Mouse (Mus musculus) telencephalon, adult 2 months (tissue): ENCODE data around the gene Tlr8.

ENCODE experiments used
- DNase-seq: peaks from one replicate; pipeline ENCODE4 v3.0.0-alpha.2; 2011; ENCODE audit warnings: low read depth, low spot score

Tlr8 gene

DNA sequence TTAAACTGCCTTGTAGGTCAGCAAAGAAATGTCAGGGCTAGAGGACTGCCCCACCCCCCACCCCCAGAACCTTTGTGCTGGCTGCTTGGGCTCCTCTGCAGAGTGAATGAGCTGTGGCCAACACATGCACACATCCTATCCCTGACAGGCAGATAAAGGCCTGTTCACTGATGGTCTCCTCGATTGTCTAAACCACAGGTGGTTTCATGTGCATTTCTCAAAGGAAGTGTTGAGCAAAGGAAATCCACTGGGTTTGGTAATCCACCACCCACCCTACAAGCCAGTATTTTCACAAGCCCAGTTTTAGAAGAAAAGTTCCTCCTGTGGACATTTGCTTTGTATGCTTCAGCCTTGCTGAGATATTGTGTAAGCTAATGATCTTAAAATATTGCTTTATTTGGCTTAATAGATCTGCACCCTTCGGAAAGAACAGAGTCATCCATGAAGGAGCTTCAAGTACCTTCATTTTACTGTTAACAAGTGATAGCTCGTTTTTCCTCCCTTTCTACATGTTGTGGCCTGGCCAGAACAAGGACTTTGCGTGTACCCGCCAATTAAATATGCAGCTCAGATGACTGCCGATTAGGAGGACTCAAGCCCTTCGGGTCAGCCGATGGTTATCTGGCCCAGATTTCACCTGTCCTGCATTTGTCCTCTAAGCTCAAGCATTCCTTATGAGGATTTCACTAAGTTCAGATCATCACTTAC lies 58.2 kb downstream of the Tlr8 start:
- no peak for DNase-seq

DNA sequence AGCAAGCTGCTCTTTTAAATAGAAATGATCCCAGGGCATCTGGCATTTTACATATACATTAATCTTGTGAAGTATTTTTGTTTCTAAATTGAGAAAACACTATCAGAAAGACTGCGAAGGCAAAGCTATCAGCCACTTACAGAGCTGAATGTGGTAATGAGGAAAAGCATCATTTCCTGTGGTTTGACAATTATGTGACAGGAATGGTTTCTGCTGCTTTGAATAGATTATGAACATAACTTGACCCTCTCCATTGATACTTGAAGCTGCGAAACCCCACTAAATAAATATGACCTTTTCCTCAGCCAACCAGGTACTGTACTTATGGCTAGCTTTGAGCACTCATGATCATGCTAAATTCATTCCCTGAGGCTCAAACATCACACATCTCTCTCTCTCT lies 62.8 kb downstream of the Tlr8 start:
- no peak for DNase-seq

DNA sequence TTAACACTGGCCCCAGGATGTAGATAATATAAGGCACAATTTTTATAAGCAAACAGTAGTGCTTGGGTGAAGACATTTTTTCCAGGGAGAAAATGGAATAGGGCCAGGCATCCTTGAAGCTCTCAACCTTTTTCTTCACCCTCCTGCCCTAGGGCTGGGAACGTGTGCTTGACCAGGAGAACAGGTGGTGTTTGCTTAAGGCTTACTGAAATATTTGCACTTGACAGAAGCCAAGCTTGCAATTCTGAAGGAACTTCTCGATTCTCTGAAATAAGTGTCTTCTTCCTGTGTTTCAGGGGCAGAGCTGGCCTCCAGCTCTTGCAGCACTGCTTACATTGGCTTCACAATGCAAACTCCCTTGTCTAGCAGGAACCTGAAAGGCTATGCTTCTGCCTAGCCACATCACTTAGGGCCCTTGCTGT lies 68.9 kb downstream of the Tlr8 start:
- DNase-seq, result no peak
